Mouse (Mus musculus) forebrain, embryonic 16.5 days (tissue): ENCODE measurements around the gene Slc35d1. TPM values are rescaled to one million over a fixed set of nuclear protein-coding genes. Genes with fewer than 3 reads are reported as not detected.

Source experiments
- ATAC-seq: fragments of 200-750 bp; cut with Nextera tagmentation; 2 replicates; pipeline ENCODE4 v1.8.0; 2017; ENCODE audit warnings: mild to moderate bottlenecking, moderate library complexity
- H3K27ac ChIP-seq: fragments of 300-500 bp; sonication (generic); 2 replicates; pipeline ENCODE4 v1.5.1; 2014; ENCODE audit warnings: low read length, control low read depth
- H3K27me3 ChIP-seq: fragments of 300-500 bp; sonication (generic); replicated peaks from 2 replicates; pipeline ENCODE4 v1.6.1; 2014; ENCODE audit warnings: low read length; ENCODE audit not compliant: control insufficient read depth, insufficient read depth
- H3K36me3 ChIP-seq: fragments of 300-500 bp; sonication (generic); 2 replicates; pipeline ENCODE4 v1.6.1; 2014; ENCODE audit not compliant: control insufficient read depth, insufficient read depth
- H3K4me1 ChIP-seq: fragments of 300-500 bp; sonication (generic); replicated peaks from 2 replicates; pipeline ENCODE4 v1.6.1; 2014; ENCODE audit warnings: low read length; ENCODE audit not compliant: control insufficient read depth, insufficient read depth
- H3K4me2 ChIP-seq: fragments of 300-500 bp; sonication (generic); 2 replicates; pipeline ENCODE4 v1.6.1; 2014; ENCODE audit warnings: mild to moderate bottlenecking, low read length, control low read depth
- H3K4me3 ChIP-seq: fragments of 300-500 bp; sonication (generic); replicated peaks from 2 replicates; pipeline ENCODE4 v1.5.1; 2014; ENCODE audit warnings: mild to moderate bottlenecking, low read length, control low read depth
- H3K9ac ChIP-seq: fragments of 300-500 bp; sonication (generic); replicated peaks from 2 replicates; pipeline ENCODE4 v1.6.1; 2014; ENCODE audit warnings: low read depth, low read length, control low read depth
- H3K9me3 ChIP-seq: fragments of 300-500 bp; sonication (generic); 2 replicates; pipeline ENCODE4 v1.6.1; 2016; ENCODE audit warnings: low read length; ENCODE audit not compliant: control insufficient read depth
- whole genome bisulfite sequencing: fragments of 180-500 bp; shearing (Covaris S2); extraction: QIAGEN DNeasy Blood & Tissue Kit; methylation state at CpG from one replicate; pipeline ENCODE4 v1.1.7; 2014; 5-methylcytosine and 5-hydroxymethylcytosine counted together
- polyA plus RNA-seq: library from polyadenylated mRNA; unstranded; fragments of >200 nt; fragmentation: Nextera tagmentation; extraction: Ambion mirVana; gene quantifications from 2 replicates; pipeline ENCODE4 v1.2.1, GENCODE M21; 2015

Slc35d1 gene
- polyA plus RNA-seq, 1 experiment from 2014 or later: 5.8 TPM

- H3K9ac ChIP-seq: no peak overlapping the region
- no peak for ATAC-seq
- no peak overlapping the region for H3K27ac ChIP-seq
- no peaks in the 10 kb centered on the region for H3K9me3 ChIP-seq
- 57% methylated on average over 9 of the region's 9 CpGs for WGBS
- no peak overlapping the region for H3K4me3 ChIP-seq
- H3K36me3 ChIP-seq: no peaks in the 10 kb centered on the region
- no peak overlapping the region for H3K4me2 ChIP-seq
- H3K27me3 ChIP-seq: no peaks in the 10 kb centered on the region
- no peaks in the 10 kb centered on the region; the same call in 1 of the 2 replicates for H3K4me1 ChIP-seq
These were observed 7.9 kb upstream of the Slc35d1 start for GRCm38 (mm10) chr4:103222854-103223253.

DNA sequence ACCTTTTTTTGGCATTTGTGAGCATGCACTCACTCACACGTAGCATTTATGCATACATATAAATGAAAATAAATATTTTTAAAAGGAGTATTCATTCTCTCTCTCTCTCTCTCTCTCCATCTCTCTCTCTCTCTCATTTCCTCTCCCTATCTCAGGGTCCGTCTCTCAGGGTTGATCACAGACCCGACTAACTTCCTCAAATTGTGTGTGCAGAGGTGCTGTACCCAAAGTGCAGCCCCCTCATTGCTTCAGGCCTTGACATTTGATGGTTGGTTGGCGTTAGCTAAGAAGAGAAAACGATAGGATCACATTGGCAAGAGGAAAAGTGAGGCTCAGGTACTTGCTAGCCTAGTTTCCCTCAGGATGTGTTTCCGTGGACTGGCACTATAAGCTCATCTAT lies 6.8 kb upstream of the Slc35d1 start:
- no peaks in the 10 kb centered on the region for H3K9me3 ChIP-seq
- H3K27me3 ChIP-seq: no peaks in the 10 kb centered on the region
- no peak overlapping the region for H3K4me3 ChIP-seq
- no peaks in the 10 kb centered on the region for H3K36me3 ChIP-seq
- no peaks in the 10 kb centered on the region; the same call in 1 of the 2 replicates for H3K4me1 ChIP-seq
- ATAC-seq: no peak
- H3K27ac ChIP-seq: no peak overlapping the region
- H3K9ac ChIP-seq: no peak overlapping the region
- no peak overlapping the region for H3K4me2 ChIP-seq
- 84% methylated on average over 6 of the region's 6 CpGs for WGBS

DNA sequence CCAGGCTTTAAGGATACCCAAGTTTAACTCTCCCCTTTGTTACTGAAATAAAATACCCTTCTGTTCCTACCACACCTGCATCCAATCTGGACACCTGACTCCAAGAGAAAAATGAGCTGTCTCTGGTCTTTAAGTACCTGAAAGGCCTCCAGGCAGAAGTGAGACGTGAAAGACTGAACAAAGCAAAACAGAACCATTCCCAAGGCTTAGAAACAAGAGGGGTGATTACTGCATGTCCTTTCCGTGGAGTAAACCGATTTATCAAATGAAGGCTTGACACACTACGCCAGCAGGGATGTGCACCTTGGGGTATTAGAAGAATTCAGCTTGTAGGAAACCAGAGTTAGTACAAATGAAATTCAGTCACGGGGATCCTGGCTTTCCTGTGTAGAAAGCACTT lies 4.0 kb upstream of the Slc35d1 start:
- Histone ChIP-seq H3K36me3 (no peaks in the 10 kb centered on the region), H3K4me1 (peaks cover 5% of the 10 kb centered on the region), H3K4me2 (no peak overlapping the region), H3K4me3 (no peak overlapping the region), H3K27ac (no peak overlapping the region), H3K27me3 (no peaks in the 10 kb centered on the region), H3K9me3 (no peaks in the 10 kb centered on the region), H3K9ac (no peak overlapping the region)
- WGBS: 65% methylated on average over 5 of the region's 5 CpGs
- ATAC-seq: no peak

- Histone ChIP-seq H3K9ac (no peak overlapping the region), H3K4me1 (peaks cover 9% of the 10 kb centered on the region), H3K4me2 (no peak overlapping the region), H3K27me3 (no peaks in the 10 kb centered on the region), H3K9me3 (no peaks in the 10 kb centered on the region), H3K27ac (no peak overlapping the region), H3K36me3 (no peaks in the 10 kb centered on the region), H3K4me3 (no peak overlapping the region)
- WGBS: 86% methylated on average over 6 of the region's 6 CpGs
- ATAC-seq: no peak
These were observed 1.1 kb upstream of the Slc35d1 start for GRCm38 (mm10) chr4:103216046-103216445.

GRCm38 (mm10) chr4:103214498-103214924 lies 453 bp downstream of the Slc35d1 start:
- Histone ChIP-seq H3K9ac (peak overlapping the region; percentile 99), H3K9me3 (no peaks in the 10 kb centered on the region), H3K4me2 (peak overlapping the region; percentile 46), H3K27ac (peak overlapping the region; percentile 99), H3K36me3 (no peaks in the 10 kb centered on the region; the same call in 1 of the 2 replicates), H3K4me3 (peak overlapping the region; percentile 84), H3K4me1 (peaks cover 9% of the 10 kb centered on the region), H3K27me3 (no peaks in the 10 kb centered on the region)
- under 1% methylated on average over 47 of the region's 48 CpGs for WGBS
- peak; percentile 83 for ATAC-seq

DNA sequence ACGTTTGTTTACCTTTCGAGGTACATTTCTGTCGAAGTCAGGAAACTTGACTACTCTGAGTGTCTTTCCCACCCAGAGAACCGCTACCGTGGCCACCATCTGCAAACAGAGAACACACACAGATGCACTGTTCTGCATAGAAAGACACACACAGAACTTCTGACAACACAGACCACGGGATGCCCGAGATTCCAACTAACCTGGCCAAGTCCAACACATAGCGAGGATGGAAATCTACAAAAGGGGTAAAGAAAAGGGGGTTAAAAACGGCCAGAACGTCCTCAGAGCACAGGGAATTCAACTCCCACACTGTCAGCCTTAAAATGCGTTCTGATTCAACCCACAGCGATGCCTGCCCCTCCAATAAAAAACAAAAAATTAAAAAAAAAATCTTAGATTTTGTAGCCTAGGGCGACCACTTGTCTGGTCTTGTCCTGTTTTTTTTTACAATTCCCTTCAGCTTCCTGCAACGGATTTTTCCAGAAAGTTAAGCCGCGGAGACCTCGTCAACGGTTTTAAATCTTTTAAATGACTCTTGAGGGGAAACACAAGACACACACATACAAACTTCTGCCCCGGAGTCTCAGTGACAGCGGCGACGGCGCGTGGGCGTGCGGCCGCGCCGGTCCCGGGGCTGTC lies 986 bp downstream of the Slc35d1 start:
- H3K4me1 ChIP-seq: peaks cover 9% of the 10 kb centered on the region
- no peak for ATAC-seq
- no peaks in the 10 kb centered on the region; the same call in 1 of the 2 replicates for H3K36me3 ChIP-seq
- peak overlapping the region; percentile 99 for H3K27ac ChIP-seq
- WGBS: 3% methylated on average over 30 of the region's 30 CpGs
- no peaks in the 10 kb centered on the region for H3K27me3 ChIP-seq
- H3K4me3 ChIP-seq: peak overlapping the region; percentile 84
- peak overlapping the region; percentile 46 for H3K4me2 ChIP-seq
- no peaks in the 10 kb centered on the region for H3K9me3 ChIP-seq
- H3K9ac ChIP-seq: peak overlapping the region; percentile 99

GRCm38 (mm10) chr4:103208553-103208952 lies 6.4 kb downstream of the Slc35d1 start:
- Histone ChIP-seq H3K4me2 (no peak overlapping the region), H3K9me3 (no peaks in the 10 kb centered on the region), H3K9ac (no peak overlapping the region), H3K36me3 (no peaks in the 10 kb centered on the region; the same call in 1 of the 2 replicates), H3K27ac (no peak overlapping the region), H3K4me3 (no peak overlapping the region), H3K27me3 (no peaks in the 10 kb centered on the region), H3K4me1 (peaks cover 5% of the 10 kb centered on the region)
- 93% methylated on average over 1 of the region's 1 CpGs for WGBS
- no peak for ATAC-seq

DNA sequence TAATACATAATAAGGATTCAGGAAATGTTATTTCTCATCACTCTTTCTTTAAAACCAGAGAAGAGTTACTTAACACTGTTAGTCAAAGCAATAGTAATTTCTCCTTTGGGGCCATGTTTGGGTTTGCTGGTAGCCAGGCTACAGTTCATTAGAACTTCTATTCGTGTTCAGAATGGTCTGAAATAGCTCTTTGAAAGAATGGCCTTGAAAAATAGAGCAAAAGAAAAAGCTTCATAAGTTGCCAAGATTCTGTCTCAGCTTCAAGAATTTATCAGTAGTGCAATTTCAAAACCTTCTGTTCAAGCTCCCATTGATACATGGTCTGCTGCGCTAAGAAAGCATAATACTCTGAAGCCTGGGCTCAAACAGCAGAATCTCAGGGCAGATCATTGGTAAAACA lies 11.3 kb downstream of the Slc35d1 start:
- no peak overlapping the region for H3K27ac ChIP-seq
- 26% methylated on average over 2 of the region's 2 CpGs for WGBS
- H3K4me3 ChIP-seq: no peak overlapping the region
- peak; percentile 43; the same call in 1 of the 2 replicates for ATAC-seq
- H3K4me1 ChIP-seq: peaks cover 6% of the 10 kb centered on the region
- H3K9me3 ChIP-seq: no peaks in the 10 kb centered on the region
- H3K27me3 ChIP-seq: no peaks in the 10 kb centered on the region
- H3K4me2 ChIP-seq: no peak overlapping the region
- peaks cover 7% of the 10 kb centered on the region; the same call in 1 of the 2 replicates for H3K36me3 ChIP-seq
- no peak overlapping the region for H3K9ac ChIP-seq

DNA sequence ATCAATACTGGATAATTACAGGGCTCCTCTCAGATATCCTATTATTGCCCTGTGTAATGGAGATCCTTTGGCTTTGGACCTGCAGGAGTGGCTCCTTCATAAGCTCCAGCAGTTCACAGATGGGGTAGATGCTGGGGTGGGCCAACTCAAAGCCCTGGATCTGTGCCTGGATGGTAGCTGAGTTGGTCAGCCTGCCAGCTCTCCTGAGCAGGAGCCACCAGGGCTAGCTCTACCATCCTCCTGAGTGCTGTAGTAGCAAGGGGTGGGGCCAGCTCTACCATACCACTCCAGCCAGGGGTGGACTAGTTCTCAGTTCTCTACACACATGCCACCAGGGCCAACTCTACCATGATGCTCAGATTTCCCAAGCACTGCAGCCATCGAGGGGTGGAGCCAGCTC lies 14.9 kb downstream of the Slc35d1 start:
- Histone ChIP-seq H3K4me1 (peaks cover 6% of the 10 kb centered on the region), H3K9ac (no peak overlapping the region), H3K9me3 (no peaks in the 10 kb centered on the region), H3K36me3 (peaks cover 7% of the 10 kb centered on the region; the same call in 1 of the 2 replicates), H3K27me3 (no peaks in the 10 kb centered on the region), H3K4me2 (no peak overlapping the region), H3K27ac (no peak overlapping the region), H3K4me3 (no peak overlapping the region)
- no peak for ATAC-seq
- whole genome bisulfite sequencing: 96% methylated on average over 1 of the region's 1 CpGs
